Mouse (Mus musculus): ENCODE data around the gene Rmdn2. TPM values are rescaled to one million over a fixed set of nuclear protein-coding genes. Genes with fewer than 3 reads are reported as not detected.

The Rmdn2 gene
- polyA plus RNA-seq, 1 experiment from 2014 or later, result 18.6 TPM

DNA sequence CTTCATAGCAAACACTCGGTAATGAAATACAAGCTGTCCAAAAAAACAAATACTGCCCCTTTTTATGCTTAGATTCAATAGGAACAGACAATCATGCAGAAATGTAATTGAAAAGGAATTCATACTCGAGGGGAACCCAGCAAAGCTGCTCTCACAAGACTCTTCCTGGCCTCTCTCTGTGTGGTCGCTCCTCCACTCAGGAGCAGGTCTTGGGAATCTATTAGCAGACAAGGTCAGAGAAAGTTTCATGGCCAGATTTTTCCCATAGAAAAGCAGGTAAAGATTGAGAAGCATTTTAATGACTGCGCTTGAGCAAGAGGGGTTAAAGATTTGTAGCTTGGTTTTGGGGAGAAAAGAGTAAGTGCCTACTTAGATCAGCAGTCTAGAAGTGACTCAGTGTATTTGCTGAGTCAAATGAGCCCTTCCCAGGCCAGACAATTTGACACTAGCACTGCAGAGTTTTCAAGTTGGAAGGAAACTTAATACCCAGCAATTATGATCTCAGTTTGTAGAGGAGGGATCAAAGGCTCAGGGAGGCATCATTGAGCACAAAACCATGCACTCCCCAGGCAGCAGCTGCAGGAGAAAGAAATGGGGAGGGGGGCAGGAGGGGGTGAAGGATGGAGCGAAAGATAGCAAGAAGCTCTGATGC, 127.3 kb downstream of the Rmdn2 start:
- WGBS, result 71% methylated on average over 5 of the region's 5 CpGs
- no peaks in the 10 kb centered on the region for H3K9me3 ChIP-seq
- no peaks in the 10 kb centered on the region for H3K27me3 ChIP-seq (ENCODE audit: insufficient read depth, poor library complexity, severe bottlenecking)
- DNase-seq (ENCODE audit: low spot score), result no peak
- no peak overlapping the region for H3K4me3 ChIP-seq
- H3K36me3 ChIP-seq, result no peaks in the 10 kb centered on the region
- H3K27ac ChIP-seq, result no peak overlapping the region
- 0 out of 2 replicates have a peak, but pooled peaks cover 12% of the 10 kb centered on the region for H3K4me1 ChIP-seq

DNA sequence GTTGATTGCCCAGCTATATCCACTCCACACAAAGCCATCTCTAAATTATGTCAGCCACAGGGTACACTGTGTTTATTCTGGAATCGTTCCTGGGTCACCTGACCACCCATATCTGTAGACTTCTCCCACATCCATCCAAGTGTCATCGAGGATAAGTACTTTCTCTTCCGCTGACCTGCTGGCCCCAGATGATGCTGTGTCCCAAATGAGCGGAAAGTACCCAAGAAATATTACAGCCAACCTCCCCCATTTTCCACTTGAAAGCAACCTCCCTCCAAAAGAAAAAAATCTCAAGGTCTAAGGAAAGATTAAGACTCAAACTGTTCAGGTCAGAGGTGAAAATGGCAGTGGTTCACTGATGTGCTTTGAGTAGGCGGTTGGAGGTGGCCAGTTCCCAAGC, 131.0 kb downstream of the Rmdn2 start:
- DNase-seq (ENCODE audit: low spot score), result no peak
- 76% methylated on average over 5 of the region's 5 CpGs for WGBS
- Histone ChIP-seq H3K27me3 (ENCODE audit: insufficient read depth, poor library complexity, severe bottlenecking) (no peaks in the 10 kb centered on the region), H3K27ac (no peak overlapping the region), H3K4me3 (no peak overlapping the region), H3K4me1 (peaks cover 23% of the 10 kb centered on the region), H3K9me3 (no peaks in the 10 kb centered on the region), H3K36me3 (no peaks in the 10 kb centered on the region)

Other genes starting within 250 kb of the Rmdn2 start
- gene Cyp1b1, start 103.2 kb downstream of the Rmdn2 start, polyA plus RNA-seq (2016; fragmentation: Nextera tagmentation; extraction: Ambion mirVana), result 1.0 and 6.1 TPM in 2 replicates

Measured in heart, embryonic 10.5 days (tissue).